Mouse (Mus musculus) stomach, embryonic 15.5 days (tissue): ENCODE measurements around the gene Trhr2. TPM values are rescaled to one million over a fixed set of nuclear protein-coding genes. Genes with fewer than 3 reads are reported as not detected.

Source experiments
- ATAC-seq: fragments of 200-750 bp; cut with Nextera tagmentation; 2 replicates; pipeline ENCODE4 v1.8.0; 2017; ENCODE audit warnings: low read depth, moderate number of reproducible peaks, moderate TSS enrichment; ENCODE audit not compliant: insufficient read depth, low FRiP score
- H3K27ac ChIP-seq: fragments of 300-500 bp; sonication (generic); 2 replicates; pipeline ENCODE4 v1.5.1; 2015; ENCODE audit warnings: mild to moderate bottlenecking, inconsistent platforms
- H3K27me3 ChIP-seq: fragments of 300-500 bp; sonication (generic); replicated peaks from 2 replicates; pipeline ENCODE4 v1.6.1; 2015; ENCODE audit warnings: inconsistent platforms
- H3K36me3 ChIP-seq: fragments of 300-500 bp; sonication (generic); 2 replicates; pipeline ENCODE4 v1.6.1; 2015; ENCODE audit warnings: inconsistent platforms
- H3K4me1 ChIP-seq: fragments of 300-500 bp; sonication (generic); 2 replicates; pipeline ENCODE4 v1.6.1; 2015; ENCODE audit warnings: inconsistent platforms
- H3K4me2 ChIP-seq: fragments of 300-500 bp; sonication (generic); 2 replicates; pipeline ENCODE4 v1.6.1; 2015; ENCODE audit warnings: mild to moderate bottlenecking, inconsistent platforms
- H3K4me3 ChIP-seq: fragments of 300-500 bp; sonication (generic); replicated peaks from 2 replicates; pipeline ENCODE4 v1.5.1; 2015; ENCODE audit warnings: inconsistent platforms
- H3K9ac ChIP-seq: fragments of 300-500 bp; sonication (generic); 2 replicates; pipeline ENCODE4 v1.6.1; 2015; ENCODE audit warnings: inconsistent platforms
- H3K9me3 ChIP-seq: fragments of 300-500 bp; sonication (generic); 2 replicates; pipeline ENCODE4 v1.6.1; 2016; ENCODE audit warnings: inconsistent platforms
- WGBS: fragments of 180-500 bp; shearing (Covaris S2); methylation state at CpG from one replicate; pipeline ENCODE4 v1.1.7; 2015; 5-methylcytosine and 5-hydroxymethylcytosine counted together
- polyA plus RNA-seq: library from polyadenylated mRNA; unstranded; fragments of >200 nt; fragmentation: Nextera tagmentation; extraction: Ambion mirVana; gene quantifications from 2 replicates; pipeline ENCODE4 v1.2.1, GENCODE M21; 2015

Gene Trhr2
- not detected in 2 replicates for polyA plus RNA-seq

DNA sequence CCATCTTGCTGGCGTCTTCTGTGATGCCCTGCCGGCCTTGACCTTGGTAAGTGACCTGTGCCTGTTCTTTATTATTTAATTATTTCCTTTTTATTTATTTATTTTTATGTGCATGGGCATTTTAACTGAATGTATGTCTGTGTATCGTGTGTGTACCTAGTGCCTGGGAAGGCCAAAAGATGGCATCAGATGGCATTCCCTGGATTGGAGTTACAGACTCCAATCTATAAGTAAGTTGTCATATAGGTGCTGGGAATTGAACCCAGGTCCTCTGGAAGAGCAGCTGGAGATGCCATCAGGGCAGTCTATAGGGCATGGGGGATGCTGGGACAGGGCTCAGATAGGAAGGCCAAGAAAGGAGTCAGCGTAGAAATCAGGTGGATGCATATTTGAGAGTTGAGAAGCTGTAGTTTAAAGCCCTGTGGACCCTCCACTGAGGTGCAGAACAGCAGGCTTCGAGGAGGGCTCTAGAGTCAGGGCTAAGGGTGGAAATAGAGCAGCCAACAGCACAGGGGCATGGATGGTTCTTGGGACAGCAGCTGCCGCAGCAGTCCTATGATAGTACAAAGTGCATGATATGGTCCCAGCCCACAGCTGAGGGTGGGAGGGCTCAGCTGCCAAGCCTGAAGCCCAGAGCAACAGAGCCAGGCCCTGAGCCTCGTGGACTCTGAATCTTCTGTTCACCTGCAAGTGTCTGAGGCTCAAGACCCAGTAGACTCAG, at the start of gene Trhr2:
TSS of gene Trhr2 (minus strand) at position 51 of the 721 bp plus-strand sequence.
- no peak within 1 kb of the TSS for H3K4me3 ChIP-seq
- WGBS: 73% methylated on average over 7 of the region's 7 CpGs
- H3K4me2 ChIP-seq: no peak within 1 kb of the TSS
- no peak within 1 kb of the TSS for H3K9ac ChIP-seq
- peaks cover 7% of the 10 kb centered on the region; the same call in 1 of the 2 replicates for H3K4me1 ChIP-seq
- H3K27ac ChIP-seq: no peak within 1 kb of the TSS
- ATAC-seq: no peak
- H3K27me3 ChIP-seq: no peaks in the 10 kb centered on the region
- H3K36me3 ChIP-seq: no peaks in the 10 kb centered on the region
- no peaks in the 10 kb centered on the region for H3K9me3 ChIP-seq

DNA sequence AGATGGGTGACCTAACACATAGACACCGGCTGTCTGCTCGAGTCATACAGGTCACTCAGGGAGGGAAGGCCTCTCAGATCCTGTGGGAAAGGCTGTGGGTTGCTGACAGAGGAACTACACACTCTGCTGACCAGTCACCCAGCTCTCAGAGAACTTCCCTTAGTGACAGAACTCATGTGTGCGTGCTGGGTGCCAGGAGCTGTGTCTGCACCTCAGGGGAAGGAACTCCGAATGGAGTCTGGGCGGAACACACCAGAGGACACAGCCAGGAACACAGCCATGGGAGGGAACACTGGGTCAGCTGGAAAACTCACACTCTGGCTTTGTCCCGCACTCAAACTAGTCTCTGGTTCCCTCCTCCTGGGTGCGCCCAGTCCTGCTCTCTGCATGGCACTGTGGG, 47.1 kb upstream of the Trhr2 start:
- no peak overlapping the region for H3K4me2 ChIP-seq
- no peaks in the 10 kb centered on the region for H3K27me3 ChIP-seq
- no peak overlapping the region for H3K4me3 ChIP-seq
- no peak for ATAC-seq
- 90% methylated on average over 7 of the region's 7 CpGs for WGBS
- no peak overlapping the region for H3K27ac ChIP-seq
- no peaks in the 10 kb centered on the region for H3K4me1 ChIP-seq
- H3K9ac ChIP-seq: no peak overlapping the region
- no peaks in the 10 kb centered on the region for H3K9me3 ChIP-seq
- peaks cover 81% of the 10 kb centered on the region for H3K36me3 ChIP-seq

- H3K27ac ChIP-seq: no peak overlapping the region
- no peak for ATAC-seq
These were observed 44.7 kb upstream of the Trhr2 start for GRCm38 (mm10) chr8:122405146-122405805.

DNA sequence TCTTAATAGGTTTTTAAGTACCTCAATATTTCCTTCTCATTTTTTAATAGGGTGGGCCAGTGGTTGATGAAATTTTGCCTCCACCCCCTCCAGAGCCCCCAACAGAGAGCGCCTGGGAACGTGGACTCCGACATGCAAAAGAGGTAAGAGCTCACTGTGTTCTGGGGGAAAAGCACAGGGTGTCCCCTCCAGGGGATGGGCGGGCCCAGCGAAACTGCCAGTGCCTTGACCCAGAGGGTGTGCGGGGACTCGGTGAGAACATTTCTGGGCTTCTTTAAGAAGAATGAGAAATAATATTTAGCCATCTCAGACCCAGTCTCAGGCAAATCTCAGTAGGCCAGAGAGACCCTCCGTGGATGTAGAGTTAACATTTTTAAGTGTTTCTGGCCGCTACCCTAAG, 37.6 kb upstream of the Trhr2 start:
- Histone ChIP-seq H3K27me3 (no peaks in the 10 kb centered on the region), H3K4me1 (no peaks in the 10 kb centered on the region), H3K27ac (no peak overlapping the region), H3K9me3 (no peaks in the 10 kb centered on the region), H3K4me2 (no peak overlapping the region), H3K9ac (no peak overlapping the region), H3K4me3 (no peak overlapping the region), H3K36me3 (peaks cover 51% of the 10 kb centered on the region)
- 94% methylated on average over 9 of the region's 9 CpGs for WGBS
- no peak for ATAC-seq

More at GRCm38 (mm10) chr8:122405146-122405805, 44.7 kb upstream of the Trhr2 start:
- H3K9me3 ChIP-seq: no peaks in the 10 kb centered on the region
- no peak overlapping the region for H3K4me2 ChIP-seq
- H3K4me3 ChIP-seq: no peak overlapping the region
- no peak overlapping the region for H3K9ac ChIP-seq
- H3K36me3 ChIP-seq: peaks cover 74% of the 10 kb centered on the region
- WGBS: 79% methylated on average over 9 of the region's 9 CpGs
- no peaks in the 10 kb centered on the region for H3K27me3 ChIP-seq
- no peaks in the 10 kb centered on the region for H3K4me1 ChIP-seq

- Histone ChIP-seq H3K4me2 (no peak overlapping the region), H3K9ac (no peak overlapping the region), H3K27ac (no peak overlapping the region), H3K36me3 (peaks cover 43% of the 10 kb centered on the region), H3K4me3 (no peak overlapping the region), H3K27me3 (no peaks in the 10 kb centered on the region), H3K9me3 (no peaks in the 10 kb centered on the region), H3K4me1 (no peaks in the 10 kb centered on the region)
- no peak for ATAC-seq
- 86% methylated on average over 6 of the region's 6 CpGs for WGBS
These were observed 34.7 kb upstream of the Trhr2 start for GRCm38 (mm10) chr8:122395291-122395690.

GRCm38 (mm10) chr8:122393717-122394116, 33.2 kb upstream of the Trhr2 start:
- Histone ChIP-seq H3K36me3 (peaks cover 43% of the 10 kb centered on the region), H3K27ac (no peak overlapping the region)

GRCm38 (mm10) chr8:122390758-122391157, 30.2 kb upstream of the Trhr2 start:
- no peak overlapping the region for H3K9ac ChIP-seq
- H3K4me2 ChIP-seq: no peak overlapping the region
- H3K9me3 ChIP-seq: no peaks in the 10 kb centered on the region
- no peaks in the 10 kb centered on the region for H3K27me3 ChIP-seq
- no peak overlapping the region for H3K4me3 ChIP-seq
- no peak overlapping the region for H3K27ac ChIP-seq
- H3K4me1 ChIP-seq: no peaks in the 10 kb centered on the region
- peaks cover 58% of the 10 kb centered on the region for H3K36me3 ChIP-seq
- WGBS: 79% methylated on average over 3 of the region's 3 CpGs
- ATAC-seq: no peak

More at GRCm38 (mm10) chr8:122393717-122394116, 33.2 kb upstream of the Trhr2 start:
- Histone ChIP-seq H3K9me3 (no peaks in the 10 kb centered on the region), H3K9ac (no peak overlapping the region), H3K4me1 (no peaks in the 10 kb centered on the region), H3K27me3 (no peaks in the 10 kb centered on the region), H3K4me3 (no peak overlapping the region), H3K4me2 (no peak overlapping the region)
- no peak for ATAC-seq

DNA sequence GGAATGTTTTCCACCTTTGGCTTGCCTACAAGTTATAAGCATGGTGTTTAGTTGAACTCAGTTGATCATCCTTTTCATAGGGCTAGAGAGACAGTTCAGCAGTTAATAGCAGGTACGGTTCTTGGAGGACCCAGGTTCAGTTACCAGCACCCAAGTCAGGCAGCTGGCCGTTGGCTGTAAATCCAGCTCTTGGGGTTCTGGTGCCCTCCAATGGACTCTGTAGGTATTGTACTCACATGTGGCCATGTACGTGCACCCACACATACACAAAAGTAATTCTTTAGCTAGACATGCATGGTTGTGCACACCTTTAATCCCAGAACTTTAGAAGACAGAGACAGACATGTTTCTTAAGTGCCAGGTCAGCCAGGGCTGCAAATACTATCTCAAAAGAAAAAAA, 28.8 kb upstream of the Trhr2 start:
- WGBS: 82% methylated on average over 3 of the region's 3 CpGs
- no peak for ATAC-seq

GRCm38 (mm10) chr8:122383039-122383438, 22.5 kb upstream of the Trhr2 start:
- Histone ChIP-seq H3K4me3 (no peak overlapping the region), H3K4me2 (no peak overlapping the region), H3K36me3 (peaks cover 39% of the 10 kb centered on the region), H3K27me3 (no peaks in the 10 kb centered on the region), H3K4me1 (no peaks in the 10 kb centered on the region), H3K9ac (no peak overlapping the region), H3K27ac (no peak overlapping the region), H3K9me3 (no peaks in the 10 kb centered on the region)
- WGBS: 66% methylated on average over 4 of the region's 4 CpGs
- no peak for ATAC-seq

More for the DNA sequence above, 28.8 kb upstream of the Trhr2 start:
- H3K27me3 ChIP-seq: no peaks in the 10 kb centered on the region
- no peak overlapping the region for H3K4me3 ChIP-seq
- H3K9me3 ChIP-seq: no peaks in the 10 kb centered on the region
- no peak overlapping the region for H3K4me2 ChIP-seq
- no peaks in the 10 kb centered on the region for H3K4me1 ChIP-seq
- H3K9ac ChIP-seq: no peak overlapping the region
- peaks cover 66% of the 10 kb centered on the region for H3K36me3 ChIP-seq
- no peak overlapping the region for H3K27ac ChIP-seq

DNA sequence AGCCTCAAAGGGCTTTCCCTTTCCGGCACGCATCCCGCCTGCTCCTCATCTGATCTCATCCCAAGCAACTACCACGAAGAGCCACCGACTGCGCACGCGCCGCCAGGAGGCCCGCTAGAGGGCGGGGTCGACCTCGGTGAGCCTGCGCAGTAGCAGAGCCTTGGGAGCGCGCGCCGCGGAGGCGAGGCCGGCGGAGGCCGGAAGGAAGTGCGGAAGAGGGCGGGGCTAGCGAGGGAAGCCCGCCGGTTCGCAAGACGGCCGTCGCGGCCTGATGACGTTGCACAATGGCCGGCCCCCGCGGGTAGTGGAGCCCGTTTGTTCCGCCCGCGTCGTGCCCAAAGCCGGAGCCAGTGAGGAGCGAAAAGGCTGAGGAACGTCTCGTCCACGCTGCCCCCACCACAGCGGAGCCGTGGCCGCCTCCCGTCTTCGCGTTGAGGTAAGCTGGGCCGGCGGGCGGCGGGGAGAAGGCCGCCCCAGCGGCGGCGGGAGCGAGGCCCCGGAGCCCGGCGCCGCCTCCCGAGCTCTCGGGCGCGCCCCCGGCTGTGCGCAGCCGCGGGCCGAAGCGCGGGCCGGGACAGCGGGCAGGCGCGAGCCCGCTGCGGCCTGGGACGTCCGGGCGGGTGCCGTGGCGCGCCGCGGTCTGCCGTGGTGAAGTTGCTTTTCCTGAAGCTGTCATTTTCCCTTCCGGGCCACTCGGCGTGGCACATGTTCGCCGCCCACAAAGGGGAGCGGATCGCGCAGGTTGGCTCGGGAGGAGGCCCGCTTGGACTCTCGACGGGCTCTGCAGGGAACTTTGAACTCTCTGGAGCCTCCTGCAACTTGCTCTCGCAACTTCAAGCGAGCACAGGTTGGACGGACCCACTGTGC, 16.1 kb upstream of the Trhr2 start, which contains the start of gene Zc3h18:
TSS of gene Zc3h18 (plus strand) at position 245 of the 867 bp plus-strand sequence.
- peak within 1 kb of the TSS; percentile 94 for H3K27ac ChIP-seq
- H3K36me3 ChIP-seq: no peaks in the 10 kb centered on the region
- H3K9me3 ChIP-seq: no peaks in the 10 kb centered on the region
- H3K9ac ChIP-seq: peak within 1 kb of the TSS; percentile 92
- H3K27me3 ChIP-seq: no peaks in the 10 kb centered on the region
- H3K4me2 ChIP-seq: peak within 1 kb of the TSS; percentile 81
- under 1% methylated on average over 106 of the region's 107 CpGs for WGBS
- H3K4me1 ChIP-seq: peaks cover 5% of the 10 kb centered on the region; the same call in 1 of the 2 replicates
- peak; percentile 97 for ATAC-seq
- peak within 1 kb of the TSS; percentile 84 for H3K4me3 ChIP-seq

GRCm38 (mm10) chr8:122375751-122376364, 15.3 kb upstream of the Trhr2 start:
- Histone ChIP-seq H3K27ac (no peak overlapping the region), H3K9ac (no peak overlapping the region)

More at GRCm38 (mm10) chr8:122375751-122376364, 15.3 kb upstream of the Trhr2 start:
- 23% methylated on average over 13 of the region's 13 CpGs for WGBS
- Histone ChIP-seq H3K27me3 (no peaks in the 10 kb centered on the region), H3K4me1 (peaks cover 5% of the 10 kb centered on the region; the same call in 1 of the 2 replicates), H3K4me2 (peak overlapping the region; percentile 65), H3K36me3 (no peaks in the 10 kb centered on the region), H3K9me3 (no peaks in the 10 kb centered on the region), H3K4me3 (peak overlapping the region; percentile 84)
- ATAC-seq: no peak
